Mouse (Mus musculus) megakaryocyte, embryonic 14.5 days (primary cell): ENCODE results near the gene Ctsw. TPM values are rescaled to one million over a fixed set of nuclear protein-coding genes. Genes with fewer than 3 reads are reported as not detected.

Source experiments
- H3K27me3 ChIP-seq: replicated peaks from 2 replicates; pipeline ENCODE3; 2012; ENCODE audit warnings: inconsistent platforms
- H3K36me3 ChIP-seq: replicated peaks from 2 replicates; pipeline ENCODE3; 2012; ENCODE audit warnings: low read length, inconsistent platforms, mixed read lengths
- H3K4me1 ChIP-seq: 2 replicates; pipeline ENCODE4 v1.6.1; 2012; ENCODE audit warnings: inconsistent platforms
- H3K4me3 ChIP-seq: replicated peaks from 2 replicates; pipeline ENCODE3; 2012; ENCODE audit warnings: moderate library complexity, mild to moderate bottlenecking, inconsistent platforms
- H3K9me3 ChIP-seq: 2 replicates; pipeline ENCODE4 v1.6.1; 2012; ENCODE audit warnings: inconsistent platforms
- FLI1 ChIP-seq: IDR thresholded peaks from 2 replicates; pipeline ENCODE4 v1.6.1; 2012; ENCODE audit warnings: low read length, inconsistent platforms, mixed read lengths
- GATA1 ChIP-seq: IDR thresholded peaks from 3 replicates; pipeline ENCODE4 v1.6.1; 2012; ENCODE audit warnings: mixed read lengths, low read length, inconsistent platforms, borderline replicate concordance
- polyA plus RNA-seq: library from polyadenylated mRNA; stranded (reverse); fragments of >175 nt; gene quantifications from 2 replicates; pipeline ENCODE4 v1.2.3, GENCODE M21; 2012; ENCODE audit warnings: low replicate concordance; ENCODE audit not compliant: insufficient read depth

Ctsw gene
- polyA plus RNA-seq = not detected in 2 replicates

GRCm38 (mm10) chr19:5468374-5468773, at the start of gene Ctsw:
Ctsw (minus strand) TSS chr19:5468507.
- no peak within 1 kb of the TSS for H3K4me3 ChIP-seq
- H3K36me3 ChIP-seq = peaks cover 47% of the 10 kb centered on the region
- no peak for TF ChIP-seq FLI1
- no peak for TF ChIP-seq GATA1
- H3K9me3 ChIP-seq = 0 out of 2 replicates have a peak, but pooled peaks cover 3% of the 10 kb centered on the region
- peaks cover 12% of the 10 kb centered on the region for H3K27me3 ChIP-seq
- peaks cover 58% of the 10 kb centered on the region for H3K4me1 ChIP-seq

- no peaks in the 10 kb centered on the region for H3K9me3 ChIP-seq
- peaks cover 5% of the 10 kb centered on the region for H3K27me3 ChIP-seq
- H3K36me3 ChIP-seq = peaks cover 5% of the 10 kb centered on the region
- no peak overlapping the region for H3K4me3 ChIP-seq
- peaks cover 37% of the 10 kb centered on the region for H3K4me1 ChIP-seq
- TF ChIP-seq FLI1 = no peak
- TF ChIP-seq GATA1 = no peak
Observed at GRCm38 (mm10) chr19:5516906-5517505, 48.7 kb upstream of the Ctsw start.

GRCm38 (mm10) chr19:5515840-5516777, 47.8 kb upstream of the Ctsw start:
- Histone ChIP-seq H3K4me3 (no peak overlapping the region), H3K9me3 (no peaks in the 10 kb centered on the region), H3K36me3 (peaks cover 5% of the 10 kb centered on the region), H3K27me3 (peaks cover under 1% of the 10 kb centered on the region), H3K4me1 (peaks cover 46% of the 10 kb centered on the region)
- TF ChIP-seq FLI1 (no peak), GATA1 (no peak)

GRCm38 (mm10) chr19:5513005-5513349, 44.7 kb upstream of the Ctsw start:
- TF ChIP-seq FLI1 (no peak), GATA1 (no peak)
- H3K4me1 ChIP-seq = peaks cover 59% of the 10 kb centered on the region
- H3K27me3 ChIP-seq = no peaks in the 10 kb centered on the region
- no peaks in the 10 kb centered on the region for H3K9me3 ChIP-seq
- peaks cover 4% of the 10 kb centered on the region for H3K36me3 ChIP-seq
- peak overlapping the region; percentile 74 for H3K4me3 ChIP-seq

GRCm38 (mm10) chr19:5512091-5513004, 44.0 kb upstream of the Ctsw start:
- H3K36me3 ChIP-seq = no peaks in the 10 kb centered on the region
- TF ChIP-seq GATA1 (no peak), FLI1 (no peak)
- H3K9me3 ChIP-seq = no peaks in the 10 kb centered on the region
- H3K4me1 ChIP-seq = peaks cover 59% of the 10 kb centered on the region
- H3K4me3 ChIP-seq = peak overlapping the region; percentile 94
- H3K27me3 ChIP-seq = no peaks in the 10 kb centered on the region

GRCm38 (mm10) chr19:5511074-5511632, 42.8 kb upstream of the Ctsw start:
- H3K4me1 ChIP-seq = peaks cover 53% of the 10 kb centered on the region
- no peaks in the 10 kb centered on the region for H3K27me3 ChIP-seq
- no peaks in the 10 kb centered on the region for H3K36me3 ChIP-seq
- peak overlapping the region; percentile 94 for H3K4me3 ChIP-seq
- no peaks in the 10 kb centered on the region for H3K9me3 ChIP-seq
- TF ChIP-seq FLI1 (no peak), GATA1 (no peak)

- Histone ChIP-seq H3K9me3 (no peaks in the 10 kb centered on the region), H3K4me3 (peak within 1 kb of the TSS; percentile 94), H3K36me3 (no peaks in the 10 kb centered on the region), H3K27me3 (no peaks in the 10 kb centered on the region), H3K4me1 (peaks cover 45% of the 10 kb centered on the region)
- TF ChIP-seq GATA1 (no peak), FLI1 (no peak)
Observed at GRCm38 (mm10) chr19:5510031-5511026, 42.0 kb upstream of the Ctsw start, which contains the start of gene Snx32. Snx32 (minus strand) TSS chr19:5510538.

GRCm38 (mm10) chr19:5503687-5504086, 35.4 kb upstream of the Ctsw start, which contains the start of gene 1700020D05Rik:
1700020D05Rik (minus strand) TSS chr19:5503787.
- Histone ChIP-seq H3K36me3 (peaks cover 45% of the 10 kb centered on the region), H3K27me3 (no peaks in the 10 kb centered on the region), H3K4me3 (no peak within 1 kb of the TSS), H3K4me1 (peaks cover 15% of the 10 kb centered on the region; the same call in 1 of the 2 replicates), H3K9me3 (no peaks in the 10 kb centered on the region)
- TF ChIP-seq FLI1 (no peak), GATA1 (no peak)
